Mouse (Mus musculus) myocyte (in vitro differentiated cells): ENCODE data around the gene Jph4.

ENCODE experiments used
- E2F4 ChIP-seq: IDR thresholded peaks from one replicate; pipeline ENCODE4 v1.6.1; 2011; ENCODE audit warnings: mild to moderate bottlenecking, control low read depth, moderate library complexity; ENCODE audit not compliant: insufficient read depth
- MYOG ChIP-seq, 3 experiments: IDR thresholded peaks; one replicate each; pipeline ENCODE4 v1.6.1; 2011; ENCODE audit warnings: control low read depth in 2 of 3, low read depth in 2 of 3, mild to moderate bottlenecking in 2 of 3; ENCODE audit not compliant: insufficient read length in 2 of 3, control insufficient read depth in 1 of 3, insufficient read depth in 1 of 3
- POLR2A ChIP-seq: IDR thresholded peaks from one replicate; pipeline ENCODE4 v1.6.1; 2011; ENCODE audit warnings: low read depth, mild to moderate bottlenecking, control low read depth, moderate library complexity; ENCODE audit not compliant: insufficient read length
- REST ChIP-seq: IDR thresholded peaks from one replicate; pipeline ENCODE4 v1.6.1; 2011; ENCODE audit warnings: mild to moderate bottlenecking, control low read depth, moderate library complexity; ENCODE audit not compliant: insufficient read depth, insufficient read length

DNA sequence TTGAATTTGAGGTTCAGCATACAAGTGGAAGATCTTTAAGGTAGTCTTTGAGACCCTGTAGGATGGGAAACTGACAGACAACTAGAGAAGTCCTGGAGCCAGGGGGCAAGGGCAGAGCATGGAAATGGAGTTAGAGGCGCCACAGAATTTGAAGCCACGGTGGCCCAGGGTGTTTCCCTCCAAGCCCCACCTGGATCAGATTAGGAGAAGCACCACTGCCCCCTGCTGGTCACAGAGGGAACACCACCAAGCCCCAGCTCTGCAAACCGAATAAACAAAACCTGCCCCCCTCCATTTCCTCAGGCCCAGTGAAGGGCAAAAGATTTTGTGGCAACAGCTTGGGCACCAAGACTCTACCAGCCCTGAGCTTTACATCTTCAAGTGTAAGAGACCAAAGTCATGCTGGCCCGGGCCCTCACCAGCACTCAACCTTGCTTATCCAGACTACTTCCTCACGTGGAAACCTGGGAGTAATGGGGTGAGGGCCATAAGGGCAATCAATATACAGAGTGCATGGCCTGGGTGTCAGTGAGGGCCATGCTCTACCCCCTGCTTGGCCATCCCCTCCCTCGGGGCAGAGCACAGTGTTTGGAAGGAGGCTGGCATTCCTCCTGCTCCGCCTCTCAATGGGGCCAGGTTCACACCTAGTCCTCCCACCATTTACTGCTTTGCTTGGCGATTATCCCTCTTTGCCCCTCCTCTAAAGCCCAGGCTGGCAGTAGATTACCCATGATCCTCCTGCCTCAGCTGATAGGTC is 37.3 kb downstream of the Jph4 start:
- TF ChIP-seq E2F4 (no peak), MYOG (IDR thresholded peaks at IDR 0.05; ENCODE audit: control insufficient read depth in 1 of 3, insufficient read depth in 1 of 3, insufficient read length in 2 of 3, low read depth in 2 of 3) (no peak), REST (no peak), POLR2A (no peak)
